Mouse (Mus musculus): ENCODE results near the gene Defb13. TPM values are rescaled to one million over a fixed set of nuclear protein-coding genes. Genes with fewer than 3 reads are reported as not detected.

The Defb13 gene
- not detected for polyA plus RNA-seq (2012; fragmentation: generic; extraction: Trizol)

GRCm38 (mm10) chr8:21946462-21946861 lies at the start of gene Defb13:
Gene Defb13 (plus strand): TSS chr8:21946762.

GRCm38 (mm10) chr8:21906290-21906689 lies 40.3 kb upstream of the Defb13 start, which contains the start of gene Defb11:
Gene Defb11 (minus strand): TSS chr8:21906412.

GRCm38 (mm10) chr8:21932610-21933009 lies 14.0 kb upstream of the Defb13 start, which contains the start of gene Defb15:
Gene Defb15 (minus strand): TSS chr8:21932710.

GRCm38 (mm10) chr8:21938052-21938451 lies 8.5 kb upstream of the Defb13 start, which contains the start of gene Defb35:
Gene Defb35 (plus strand): TSS chr8:21938352.

GRCm38 (mm10) chr8:21958414-21958813 lies 11.9 kb downstream of the Defb13 start, which contains the start of gene Fam90a1a:
Gene Fam90a1a (plus strand): TSS chr8:21958714.

GRCm38 (mm10) chr8:21969475-21969874 lies 22.9 kb downstream of the Defb13 start, which contains the start of gene Ccdc70:
Gene Ccdc70 (plus strand): TSS chr8:21969775.

Other genes starting within 250 kb of the Defb13 start
- not detected for gene AY761184, start 243.1 kb upstream of the Defb13 start, polyA plus RNA-seq (2012; fragmentation: generic; extraction: Trizol)
- gene Defa24, start 212.3 kb upstream of the Defb13 start, polyA plus RNA-seq (2012; fragmentation: generic; extraction: Trizol) = not detected
- gene Defb50, start 123.2 kb upstream of the Defb13 start, polyA plus RNA-seq (2012; fragmentation: generic; extraction: Trizol) = not detected
- not detected for gene Defb2, start 106.8 kb upstream of the Defb13 start, polyA plus RNA-seq (2012; fragmentation: generic; extraction: Trizol)
- not detected for gene Defb10, start 87.9 kb upstream of the Defb13 start, polyA plus RNA-seq (2012; fragmentation: generic; extraction: Trizol)
- not detected for gene Defb9, start 61.3 kb upstream of the Defb13 start, polyA plus RNA-seq (2012; fragmentation: generic; extraction: Trizol)
- not detected for gene Defb11, start 40.4 kb upstream of the Defb13 start, polyA plus RNA-seq (2012; fragmentation: generic; extraction: Trizol)
- gene Defb15, start 14.1 kb upstream of the Defb13 start, polyA plus RNA-seq (2012; fragmentation: generic; extraction: Trizol) = not detected
- not detected for gene Defb35, start 8.4 kb upstream of the Defb13 start, polyA plus RNA-seq (2012; fragmentation: generic; extraction: Trizol)
- gene Fam90a1a, start 12.0 kb downstream of the Defb13 start, polyA plus RNA-seq (2012; fragmentation: generic; extraction: Trizol) = not detected
- not detected for gene Ccdc70, start 23.0 kb downstream of the Defb13 start, polyA plus RNA-seq (2012; fragmentation: generic; extraction: Trizol)
- gene Atp7b, start 113.5 kb downstream of the Defb13 start, polyA plus RNA-seq (2012; fragmentation: generic; extraction: Trizol) = under 1 TPM in 1 of 2 experiments, not detected in 1; 0.05 TPM
- 1 to 10 TPM in 1 of 2 experiments, under 1 TPM in 1; 0.19 to 3.1 TPM for gene Alg11, start 114.0 kb downstream of the Defb13 start, polyA plus RNA-seq (2012; fragmentation: generic; extraction: Trizol)
- not detected for gene Nek5, start 178.3 kb downstream of the Defb13 start, polyA plus RNA-seq (2012; fragmentation: generic; extraction: Trizol)
- 1 to 10 TPM in 1 of 2 experiments, under 1 TPM in 1; 0.80 to 3.7 TPM for gene Nek3, start 219.7 kb downstream of the Defb13 start, polyA plus RNA-seq (2012; fragmentation: generic; extraction: Trizol)
- 10 to 100 TPM in 1 of 2 experiments, 1 to 10 TPM in 1; 4.0 to 47.6 TPM for gene Ckap2, start 239.1 kb downstream of the Defb13 start, polyA plus RNA-seq (2012; fragmentation: generic; extraction: Trizol)
- 10 to 100 TPM; 15.5 to 19.0 TPM for gene Vps36, start 246.0 kb downstream of the Defb13 start, polyA plus RNA-seq (2012; fragmentation: generic; extraction: Trizol)